Mouse (Mus musculus): ENCODE data around the gene Pnkd. TPM values are rescaled to one million over a fixed set of nuclear protein-coding genes. Genes with fewer than 3 reads are reported as not detected.

The Pnkd gene
- polyA plus RNA-seq, 1 experiment = 146 TPM

DNA sequence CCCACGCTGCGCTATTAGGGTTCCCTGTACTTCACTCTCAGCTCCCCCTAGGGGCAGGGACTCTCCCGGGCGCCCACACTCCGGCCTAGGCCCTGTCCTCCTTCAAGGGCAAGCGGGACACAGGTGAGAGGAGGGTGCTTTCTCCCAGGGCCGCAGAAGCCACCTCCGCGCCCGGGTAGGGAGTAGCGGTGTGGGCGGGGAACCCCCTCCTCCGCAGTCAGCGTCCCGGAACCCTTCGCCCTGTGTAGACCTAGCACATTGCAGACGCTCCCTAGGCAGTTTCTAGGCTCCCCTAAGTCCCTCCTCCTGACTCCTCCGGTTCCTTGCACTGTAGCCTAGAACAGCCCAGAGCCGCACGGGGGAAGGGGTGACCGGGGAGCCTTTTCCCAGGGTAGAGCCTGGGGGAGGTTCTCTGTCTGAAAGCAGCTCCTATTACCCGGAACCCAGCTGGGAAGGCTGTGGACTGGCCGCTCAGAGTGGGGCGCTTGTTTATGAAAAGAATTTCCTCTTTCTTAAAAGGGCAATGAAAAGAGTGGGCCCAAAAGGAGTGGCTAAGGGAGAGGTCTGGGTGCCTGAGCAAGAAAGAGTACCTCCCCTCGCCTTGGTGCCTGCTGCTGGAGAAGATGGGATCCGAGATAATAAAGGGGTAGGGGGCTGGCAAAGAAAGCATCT, 102.1 kb downstream of the Pnkd start:
- Histone ChIP-seq H3K4me1 (ENCODE audit: control insufficient read depth, insufficient read depth, insufficient read length, low read length) (peaks cover 8% of the 10 kb centered on the region; the same call in 1 of the 2 replicates), H3K4me3 (ENCODE audit: insufficient read depth, low read depth, low read length) (peak overlapping the region; percentile 75), H3K27ac (replicated peaks; ENCODE audit: low read depth, low read length) (peak overlapping the region; percentile 95)

DNA sequence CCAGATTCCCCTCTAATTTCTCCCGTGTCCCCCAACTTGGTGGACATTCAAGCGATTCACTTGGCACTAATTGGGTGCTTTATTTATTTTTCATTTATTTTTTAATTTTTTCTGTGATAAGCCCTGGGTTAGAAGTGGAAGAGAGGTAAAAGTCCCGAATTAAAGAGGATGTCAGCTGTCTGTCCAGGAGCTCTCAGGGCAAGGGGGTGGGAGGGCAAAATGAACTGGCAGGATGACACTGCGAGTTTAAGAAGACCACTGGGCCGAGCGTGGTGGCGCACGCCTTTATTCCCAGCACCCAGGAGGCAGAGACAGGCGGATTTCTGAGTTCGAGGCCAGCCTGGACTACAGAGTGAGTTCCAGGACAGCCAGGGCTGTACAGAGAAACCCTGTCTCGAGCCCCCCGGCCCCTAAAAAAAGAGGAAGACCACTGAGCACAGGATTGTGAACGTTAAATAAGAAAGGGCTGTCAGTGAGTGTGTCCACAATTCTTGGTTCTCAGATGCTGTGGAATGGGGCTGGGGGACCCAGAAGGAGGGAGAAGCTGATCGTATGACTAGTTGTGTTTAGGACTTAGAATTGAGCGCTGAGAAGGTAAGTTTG, 102.8 kb downstream of the Pnkd start:
- peak overlapping the region; percentile 75 for H3K4me3 ChIP-seq (ENCODE audit: insufficient read depth, low read depth, low read length)
- peak overlapping the region; percentile 95 for H3K27ac ChIP-seq (replicated peaks; ENCODE audit: low read depth, low read length)
- H3K4me1 ChIP-seq (ENCODE audit: control insufficient read depth, insufficient read depth, insufficient read length, low read length) = peaks cover 8% of the 10 kb centered on the region; the same call in 1 of the 2 replicates

DNA sequence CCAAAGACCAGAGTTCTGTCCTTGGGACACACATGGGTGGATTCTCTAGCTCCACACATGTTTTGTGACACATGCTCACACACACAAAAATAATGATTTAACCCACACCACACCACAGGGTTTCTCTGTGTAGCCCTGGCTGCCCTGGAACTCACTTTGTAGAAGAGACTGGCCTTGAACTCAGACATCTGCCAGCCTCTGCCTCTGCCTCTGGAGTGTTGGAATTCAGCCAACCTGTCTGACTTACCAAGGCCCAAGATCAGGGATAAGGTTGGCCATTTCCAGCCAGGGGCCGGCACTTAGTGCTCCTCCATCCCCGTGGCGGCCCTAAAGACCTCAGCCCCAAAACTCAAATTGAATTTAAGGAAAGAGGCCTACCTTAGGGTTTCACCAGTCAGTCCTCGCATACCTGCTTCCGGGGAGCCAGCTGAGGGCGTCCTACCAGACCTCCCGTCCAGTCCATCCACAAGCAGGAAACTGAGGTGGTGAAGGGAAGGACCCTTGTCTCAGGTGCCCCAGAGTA, 103.7 kb downstream of the Pnkd start:
- peaks cover 8% of the 10 kb centered on the region; the same call in 1 of the 2 replicates for H3K4me1 ChIP-seq (ENCODE audit: control insufficient read depth, insufficient read depth, insufficient read length, low read length)
- H3K27ac ChIP-seq (replicated peaks; ENCODE audit: low read depth, low read length) = no peak overlapping the region
- H3K4me3 ChIP-seq (ENCODE audit: insufficient read depth, low read depth, low read length) = no peak overlapping the region

DNA sequence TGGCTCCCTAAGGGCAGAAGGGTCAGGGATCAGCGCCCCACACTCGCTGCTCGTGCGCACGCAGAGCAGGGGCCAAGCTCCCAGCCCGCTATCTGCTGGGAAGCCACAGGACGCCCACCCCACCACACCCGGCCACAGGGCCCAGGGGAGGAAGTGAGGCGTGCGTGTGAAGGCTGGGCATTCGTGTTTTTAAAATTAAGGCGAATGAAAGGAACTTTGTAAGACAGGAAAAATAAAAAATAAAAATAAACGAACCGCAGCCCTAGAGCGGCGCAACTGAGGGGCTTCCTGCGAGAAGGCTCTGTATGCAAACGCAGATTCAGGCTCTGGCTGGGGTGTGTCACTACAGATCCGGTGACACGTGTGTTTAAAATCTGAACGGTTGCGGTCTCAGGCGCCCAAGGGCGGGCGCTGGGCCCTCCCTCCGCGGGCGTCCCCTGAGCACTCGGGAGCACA, 105.1 kb downstream of the Pnkd start:
- H3K27ac ChIP-seq (replicated peaks; ENCODE audit: low read depth, low read length) = peak overlapping the region; percentile 81
- H3K4me3 ChIP-seq (ENCODE audit: insufficient read depth, low read depth, low read length) = peak overlapping the region; percentile 19

DNA sequence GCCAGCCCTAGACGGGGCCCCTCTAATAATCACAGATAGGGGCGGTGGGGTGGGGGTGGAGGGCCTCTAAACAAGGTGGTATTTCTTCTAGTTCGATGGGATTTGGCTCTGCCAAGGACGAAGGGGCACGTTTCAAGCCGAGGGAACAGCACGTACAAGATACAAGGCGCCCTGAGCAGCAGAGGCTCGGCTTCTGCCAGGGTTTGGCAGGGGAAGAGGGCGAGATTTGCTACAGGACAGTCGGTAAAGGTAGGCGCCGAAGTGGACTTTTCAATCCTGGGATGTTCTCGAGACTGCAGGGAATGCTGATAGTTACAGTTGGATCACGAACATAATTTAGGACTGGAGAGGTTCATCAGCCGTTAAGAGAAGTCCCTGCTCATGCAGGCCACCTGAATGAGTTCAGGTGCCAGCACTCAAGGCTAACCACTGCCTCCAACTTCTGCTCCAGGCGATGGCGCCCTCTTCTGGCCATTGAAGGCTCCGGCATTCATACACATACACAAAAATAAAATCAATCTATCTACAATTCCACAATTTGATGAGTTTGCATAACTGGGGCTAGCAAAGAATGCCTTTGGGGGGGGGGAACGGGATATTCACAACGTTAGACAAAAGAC, 105.7 kb downstream of the Pnkd start:
- Histone ChIP-seq H3K27ac (replicated peaks; ENCODE audit: low read depth, low read length) (peak overlapping the region; percentile 66), H3K4me3 (ENCODE audit: insufficient read depth, low read depth, low read length) (peak overlapping the region; percentile 34), H3K4me1 (ENCODE audit: control insufficient read depth, insufficient read depth, insufficient read length, low read length) (peaks cover 8% of the 10 kb centered on the region; the same call in 1 of the 2 replicates)

More for the DNA sequence above, 105.1 kb downstream of the Pnkd start:
- peaks cover 8% of the 10 kb centered on the region; the same call in 1 of the 2 replicates for H3K4me1 ChIP-seq (ENCODE audit: control insufficient read depth, insufficient read depth, insufficient read length, low read length)

DNA sequence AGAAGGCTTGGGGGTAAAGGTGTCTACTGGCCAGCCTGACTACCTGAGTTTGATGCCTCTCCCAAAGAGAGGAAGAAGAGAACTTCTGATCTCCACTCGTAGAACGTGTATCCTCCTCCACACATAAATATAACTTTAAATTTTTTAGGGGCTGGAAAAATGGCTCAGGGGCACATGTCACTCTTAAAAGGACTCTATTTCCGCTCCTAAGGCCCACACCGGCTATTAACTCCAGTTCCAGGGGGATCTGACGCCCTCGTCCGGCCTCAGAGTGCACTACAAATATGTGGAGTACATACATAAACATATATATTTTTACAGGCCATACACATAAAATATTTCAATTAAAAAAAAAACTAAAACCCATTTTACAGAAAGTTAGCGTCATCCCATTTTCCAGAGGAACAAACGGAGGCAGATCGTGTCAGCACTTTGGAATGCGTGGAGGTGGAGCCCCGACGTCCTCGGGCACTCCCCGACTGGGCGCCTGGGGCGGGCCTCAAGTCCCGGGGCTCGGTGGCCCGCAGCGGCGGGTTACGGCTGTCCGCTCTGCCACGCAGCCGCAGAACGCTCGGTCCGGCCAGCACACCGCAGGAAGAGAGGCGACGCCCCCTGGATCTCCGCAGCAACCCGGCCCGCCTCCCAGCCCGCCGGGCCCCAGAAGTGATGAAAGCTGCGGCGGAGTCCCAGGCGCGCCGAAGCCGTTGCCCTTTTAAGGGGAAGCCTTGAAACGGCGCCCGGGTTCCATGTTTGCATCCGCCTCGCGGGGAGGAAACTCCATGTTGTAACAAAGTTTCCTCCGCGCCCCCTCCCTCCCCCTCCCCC, 106.4 kb downstream of the Pnkd start, which contains the start of gene Ctdsp1:
Gene Ctdsp1 (plus strand): TSS at position 586 of the 825 bp plus-strand sequence.
- H3K4me1 ChIP-seq (ENCODE audit: control insufficient read depth, insufficient read depth, insufficient read length, low read length) = peaks cover 8% of the 10 kb centered on the region; the same call in 1 of the 2 replicates
- peak within 1 kb of the TSS; percentile 99 for H3K27ac ChIP-seq (replicated peaks; ENCODE audit: low read depth, low read length)

DNA sequence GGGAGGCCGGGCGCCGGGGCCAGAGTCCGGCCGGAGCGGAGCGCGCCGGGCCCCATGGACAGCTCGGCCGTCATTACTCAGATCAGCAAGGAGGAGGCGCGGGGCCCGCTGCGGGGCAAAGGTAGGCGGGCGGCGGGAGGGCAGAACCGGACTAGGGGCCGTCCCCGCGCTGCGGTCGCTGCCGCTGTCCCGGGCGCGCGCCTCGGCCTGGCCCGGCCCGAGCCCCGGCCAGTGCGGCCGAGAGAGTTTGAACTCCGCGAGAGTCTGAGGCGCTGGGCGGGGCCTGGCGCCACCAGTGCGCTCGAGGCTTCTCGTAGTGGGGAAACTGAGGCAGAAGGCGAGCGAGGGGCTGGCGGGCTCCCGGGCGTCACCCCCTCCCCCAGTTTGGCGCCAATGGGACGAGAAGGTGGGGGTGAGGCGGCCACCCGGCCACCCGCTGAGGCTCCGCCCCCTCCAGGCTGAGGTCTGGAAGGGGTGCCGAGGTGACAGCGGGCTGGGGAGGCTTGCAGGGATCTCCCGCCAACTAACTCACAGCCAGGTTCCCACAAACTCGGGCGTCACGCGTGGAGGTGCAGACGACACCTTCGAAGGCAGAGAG, 107.2 kb downstream of the Pnkd start:
- Histone ChIP-seq H3K4me3 (ENCODE audit: insufficient read depth, low read depth, low read length) (peak overlapping the region; percentile 99), H3K27ac (replicated peaks; ENCODE audit: low read depth, low read length) (peak overlapping the region; percentile 99), H3K4me1 (ENCODE audit: control insufficient read depth, insufficient read depth, insufficient read length, low read length) (peaks cover 8% of the 10 kb centered on the region; the same call in 1 of the 2 replicates)

More for the DNA sequence above, 106.4 kb downstream of the Pnkd start, which contains the start of gene Ctdsp1:
- peak within 1 kb of the TSS; percentile 99 for H3K4me3 ChIP-seq (ENCODE audit: insufficient read depth, low read depth, low read length)

DNA sequence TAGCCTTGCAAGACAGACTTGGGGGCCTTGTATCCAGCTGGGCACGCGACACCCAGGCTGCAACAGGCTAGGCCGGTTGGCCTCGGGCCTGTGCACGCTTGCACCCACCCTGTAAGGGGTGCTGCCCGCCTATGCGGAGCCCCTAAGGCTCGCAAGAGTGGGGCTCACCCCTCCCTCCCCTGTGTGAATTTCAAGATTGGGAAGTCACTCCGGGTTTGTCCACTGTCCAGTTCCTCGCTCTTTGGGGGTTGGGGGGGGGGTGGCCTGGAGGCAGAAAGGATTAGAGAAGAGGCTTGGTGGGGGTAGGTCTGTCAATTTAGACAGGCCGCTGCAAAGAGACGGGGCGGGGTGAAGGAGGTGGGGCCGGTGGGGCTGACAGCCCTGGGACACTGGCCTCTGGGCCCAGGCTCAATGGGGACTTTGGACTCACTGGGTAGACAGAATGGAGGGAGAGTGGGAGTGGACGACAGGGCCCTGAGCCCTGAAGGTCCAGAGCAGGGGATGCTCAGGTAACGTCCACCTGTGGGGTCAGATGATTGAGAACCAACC, 107.8 kb downstream of the Pnkd start:
- Histone ChIP-seq H3K27ac (replicated peaks; ENCODE audit: low read depth, low read length) (peak overlapping the region; percentile 99), H3K4me1 (ENCODE audit: control insufficient read depth, insufficient read depth, insufficient read length, low read length) (peaks cover 7% of the 10 kb centered on the region; the same call in 1 of the 2 replicates), H3K4me3 (ENCODE audit: insufficient read depth, low read depth, low read length) (peak overlapping the region; percentile 99)

DNA sequence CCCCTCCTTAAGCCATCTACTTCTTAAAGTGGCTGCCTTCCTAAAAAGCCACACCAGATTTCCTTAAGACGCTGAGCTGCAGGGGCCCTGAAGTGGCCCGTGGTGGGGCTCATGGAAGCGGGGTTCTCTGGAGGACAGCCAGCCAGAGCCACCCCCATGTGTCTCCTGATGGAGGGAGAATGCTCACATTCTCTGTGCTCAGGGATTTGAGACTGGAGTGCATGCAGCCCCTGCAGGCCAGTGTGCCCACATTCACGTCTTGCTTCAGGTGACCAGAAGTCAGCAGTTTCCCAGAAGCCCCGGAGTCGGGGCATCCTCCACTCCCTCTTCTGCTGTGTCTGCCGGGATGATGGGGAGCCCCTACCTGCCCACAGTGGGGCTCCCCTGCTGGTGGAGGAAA, 108.3 kb downstream of the Pnkd start:
- no peak overlapping the region; the same call in 1 of the 2 replicates for H3K27ac ChIP-seq (replicated peaks; ENCODE audit: low read depth, low read length)
- H3K4me3 ChIP-seq (ENCODE audit: insufficient read depth, low read depth, low read length) = peak overlapping the region; percentile 99
- peaks cover 5% of the 10 kb centered on the region; the same call in 1 of the 2 replicates for H3K4me1 ChIP-seq (ENCODE audit: control insufficient read depth, insufficient read depth, insufficient read length, low read length)

DNA sequence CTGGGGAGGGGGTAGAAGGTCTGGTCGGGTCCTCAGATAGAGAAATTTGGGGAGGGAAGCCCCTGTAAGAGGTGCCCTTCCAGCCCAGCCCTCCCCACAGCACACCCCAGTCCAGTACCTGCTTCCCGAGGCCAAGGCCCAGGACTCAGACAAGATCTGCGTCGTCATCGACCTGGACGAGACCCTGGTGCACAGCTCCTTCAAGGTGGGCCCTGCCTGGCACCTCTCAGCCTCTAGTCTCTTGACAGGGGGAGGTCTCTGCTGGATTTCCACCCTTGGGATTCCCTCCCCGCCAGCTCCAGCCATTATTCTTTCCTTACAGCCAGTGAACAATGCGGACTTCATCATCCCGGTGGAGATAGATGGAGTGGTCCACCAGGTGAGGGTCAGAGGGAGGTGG, 109.0 kb downstream of the Pnkd start:
- Histone ChIP-seq H3K4me3 (ENCODE audit: insufficient read depth, low read depth, low read length) (no peak overlapping the region), H3K27ac (replicated peaks; ENCODE audit: low read depth, low read length) (no peak overlapping the region), H3K4me1 (ENCODE audit: control insufficient read depth, insufficient read depth, insufficient read length, low read length) (peaks cover 5% of the 10 kb centered on the region; the same call in 1 of the 2 replicates)

DNA sequence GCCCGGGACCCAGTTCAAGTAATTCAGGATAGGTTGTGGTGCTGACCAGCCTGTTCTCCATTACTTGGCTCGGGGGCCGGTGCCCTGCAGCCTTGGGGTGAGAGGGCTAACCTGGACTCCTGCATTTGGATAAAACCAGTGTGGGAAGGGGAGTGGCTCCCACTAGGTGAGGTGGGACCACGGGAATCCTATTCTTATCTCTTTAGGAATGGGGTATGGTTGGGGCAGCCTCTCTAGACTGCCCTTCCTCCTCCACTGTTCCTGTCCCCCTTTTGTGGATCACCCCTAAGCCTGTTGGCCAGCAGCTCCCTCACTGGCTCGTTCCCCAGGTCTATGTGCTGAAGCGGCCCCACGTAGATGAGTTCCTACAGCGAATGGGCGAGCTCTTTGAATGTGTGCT, 109.6 kb downstream of the Pnkd start:
- Histone ChIP-seq H3K27ac (replicated peaks; ENCODE audit: low read depth, low read length) (no peak overlapping the region), H3K4me1 (ENCODE audit: control insufficient read depth, insufficient read depth, insufficient read length, low read length) (peaks cover 5% of the 10 kb centered on the region; the same call in 1 of the 2 replicates), H3K4me3 (ENCODE audit: insufficient read depth, low read depth, low read length) (no peak overlapping the region)

DNA sequence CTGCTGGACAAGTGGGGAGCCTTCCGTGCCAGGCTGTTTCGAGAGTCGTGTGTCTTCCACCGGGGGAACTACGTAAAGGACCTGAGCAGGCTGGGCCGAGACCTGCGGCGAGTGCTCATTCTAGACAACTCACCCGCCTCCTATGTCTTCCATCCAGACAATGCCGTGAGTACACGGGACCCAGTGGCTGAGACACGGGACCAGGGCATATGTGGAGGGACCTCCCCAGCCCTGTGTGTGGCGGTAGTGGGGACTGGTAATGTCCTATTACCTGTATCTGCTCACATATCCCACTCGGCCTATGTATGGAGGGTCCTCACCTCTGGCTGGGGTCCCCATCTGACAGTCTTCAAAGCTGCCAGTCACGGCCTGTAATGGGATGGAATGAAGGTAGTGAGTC, 110.1 kb downstream of the Pnkd start:
- Histone ChIP-seq H3K4me3 (ENCODE audit: insufficient read depth, low read depth, low read length) (no peak overlapping the region), H3K4me1 (ENCODE audit: control insufficient read depth, insufficient read depth, insufficient read length, low read length) (peaks cover under 1% of the 10 kb centered on the region; the same call in 1 of the 2 replicates), H3K27ac (replicated peaks; ENCODE audit: low read depth, low read length) (no peak overlapping the region)

DNA sequence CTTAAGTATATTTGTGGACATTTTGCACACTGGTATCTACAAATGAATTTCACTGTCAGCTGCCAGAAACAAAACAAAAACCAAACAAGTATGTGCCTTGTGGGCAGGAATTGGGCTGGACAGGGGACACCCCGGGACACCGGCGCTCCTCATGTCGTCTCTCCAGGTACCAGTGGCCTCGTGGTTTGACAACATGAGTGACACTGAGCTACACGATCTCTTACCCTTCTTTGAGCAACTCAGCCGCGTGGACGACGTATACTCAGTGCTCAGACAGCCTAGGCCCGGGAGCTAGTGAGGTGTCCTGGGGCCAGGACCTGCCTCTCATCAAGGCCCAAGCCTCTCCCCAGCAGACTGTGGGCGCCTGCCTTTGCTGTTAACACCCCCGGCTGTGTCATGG, 110.6 kb downstream of the Pnkd start:
- no peak overlapping the region for H3K4me3 ChIP-seq (ENCODE audit: insufficient read depth, low read depth, low read length)
- H3K27ac ChIP-seq (replicated peaks; ENCODE audit: low read depth, low read length) = no peak overlapping the region
- H3K4me1 ChIP-seq (ENCODE audit: control insufficient read depth, insufficient read depth, insufficient read length, low read length) = no peaks in the 10 kb centered on the region; the same call in 1 of the 2 replicates

All from brown adipose tissue, adult 24 weeks (tissue).